Mouse (Mus musculus) intestine, embryonic 16.5 days (tissue): ENCODE measurements around the gene Tmem53. TPM values are rescaled to one million over a fixed set of nuclear protein-coding genes. Genes with fewer than 3 reads are reported as not detected.
A peak's percentile ranks its signal among the peaks of the same experiment; 100 is the strongest.

Source experiments
- ATAC-seq: fragments of 200-750 bp; cut with Nextera tagmentation; 2 replicates; pipeline ENCODE4 v1.8.0; 2017; ENCODE audit warnings: moderate TSS enrichment, moderate library complexity
- H3K27ac ChIP-seq: fragments of 300-500 bp; sonication (generic); 2 replicates; pipeline ENCODE4 v1.5.1; 2014; ENCODE audit warnings: mild to moderate bottlenecking, low read length
- H3K27me3 ChIP-seq: fragments of 300-500 bp; sonication (generic); replicated peaks from 2 replicates; pipeline ENCODE4 v1.6.1; 2014; ENCODE audit warnings: low read length, control low read depth, mixed read lengths; ENCODE audit not compliant: control insufficient read depth, insufficient read depth
- H3K36me3 ChIP-seq: fragments of 300-500 bp; sonication (generic); 2 replicates; pipeline ENCODE4 v1.6.1; 2014; ENCODE audit warnings: low read length, control low read depth; ENCODE audit not compliant: control insufficient read depth, insufficient read depth
- H3K4me1 ChIP-seq: fragments of 300-500 bp; sonication (generic); 2 replicates; pipeline ENCODE4 v1.6.1; 2014; ENCODE audit warnings: low read length, control low read depth, mixed read lengths; ENCODE audit not compliant: control insufficient read depth, insufficient read depth
- H3K4me2 ChIP-seq: fragments of 300-500 bp; sonication (generic); 2 replicates; pipeline ENCODE4 v1.6.1; 2014; ENCODE audit warnings: low read depth, low read length, control low read depth
- H3K4me3 ChIP-seq: fragments of 300-500 bp; sonication (generic); 2 replicates; pipeline ENCODE4 v1.5.1; 2014; ENCODE audit warnings: mild to moderate bottlenecking, low read length
- H3K9ac ChIP-seq: fragments of 300-500 bp; sonication (generic); 2 replicates; pipeline ENCODE4 v1.6.1; 2014; ENCODE audit warnings: low read depth, low read length
- H3K9me3 ChIP-seq: fragments of 300-500 bp; sonication (generic); 2 replicates; pipeline ENCODE4 v1.6.1; 2016; ENCODE audit warnings: low read length, control low read depth; ENCODE audit not compliant: control insufficient read depth
- WGBS: fragments of 180-500 bp; shearing (Covaris S2); extraction: QIAGEN DNeasy Blood & Tissue Kit; methylation state at CpG from one replicate; pipeline ENCODE4 v1.1.7; 2014; 5-methylcytosine and 5-hydroxymethylcytosine counted together
- polyA plus RNA-seq: library from polyadenylated mRNA; unstranded; fragments of >200 nt; fragmentation: Nextera tagmentation; extraction: Ambion mirVana; gene quantifications from 2 replicates; pipeline ENCODE4 v1.2.1, GENCODE M21; 2015

Tmem53 gene
- polyA plus RNA-seq, 1 experiment from 2014 or later: 11.8 TPM

DNA sequence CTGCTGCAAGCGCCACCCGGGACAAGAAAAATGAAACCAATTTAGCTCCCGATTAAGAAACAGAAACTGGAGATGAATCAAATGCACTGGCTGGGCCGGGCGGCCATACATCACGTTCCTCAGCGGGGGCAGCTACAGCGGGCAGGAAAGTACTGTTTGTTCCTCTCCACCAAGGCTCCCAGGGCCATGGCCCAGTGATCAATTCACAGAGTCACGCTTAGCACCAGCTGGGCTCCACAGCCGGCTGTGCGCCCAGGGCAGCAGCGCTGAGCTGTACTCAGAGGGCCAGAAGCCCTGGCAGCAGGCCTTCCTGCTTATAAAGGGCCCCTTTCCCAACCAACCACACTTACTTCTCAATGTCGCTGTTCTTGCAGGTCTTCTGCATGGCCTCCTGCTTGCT, 25.3 kb downstream of the Tmem53 start:
- Histone ChIP-seq H3K9me3 (peaks cover 9% of the 10 kb centered on the region; the same call in 1 of the 2 replicates), H3K4me2 (no peak overlapping the region), H3K4me3 (no peak overlapping the region), H3K27ac (no peak overlapping the region), H3K27me3 (no peaks in the 10 kb centered on the region), H3K36me3 (peaks cover 38% of the 10 kb centered on the region), H3K9ac (no peak overlapping the region), H3K4me1 (peaks cover 25% of the 10 kb centered on the region)
- 74% methylated on average over 13 of the region's 13 CpGs for WGBS
- no peak for ATAC-seq

- H3K4me1 ChIP-seq: peaks cover 18% of the 10 kb centered on the region
- H3K36me3 ChIP-seq: peaks cover 38% of the 10 kb centered on the region
- H3K9me3 ChIP-seq: peaks cover 9% of the 10 kb centered on the region; the same call in 1 of the 2 replicates
- no peaks in the 10 kb centered on the region for H3K27me3 ChIP-seq
- no peak overlapping the region for H3K4me3 ChIP-seq
- H3K27ac ChIP-seq: no peak overlapping the region
- WGBS: 92% methylated on average over 7 of the region's 7 CpGs
- no peak for ATAC-seq
- no peak overlapping the region for H3K4me2 ChIP-seq
- 0 out of 2 replicates have a peak overlapping the region, but pooled peaks have one; percentile 18 for H3K9ac ChIP-seq
Measured at GRCm38 (mm10) chr4:117277687-117278086, 25.9 kb downstream of the Tmem53 start.

GRCm38 (mm10) chr4:117278381-117279252, 26.9 kb downstream of the Tmem53 start:
- H3K36me3 ChIP-seq: peaks cover 38% of the 10 kb centered on the region

GRCm38 (mm10) chr4:117279253-117279642, 27.5 kb downstream of the Tmem53 start:
- Histone ChIP-seq H3K9me3 (peaks cover 5% of the 10 kb centered on the region; the same call in 1 of the 2 replicates), H3K27ac (no peak overlapping the region), H3K36me3 (peaks cover 34% of the 10 kb centered on the region), H3K4me1 (peaks cover 28% of the 10 kb centered on the region), H3K27me3 (no peaks in the 10 kb centered on the region), H3K4me2 (no peak overlapping the region), H3K9ac (no peak overlapping the region), H3K4me3 (no peak overlapping the region)
- WGBS: 74% methylated on average over 2 of the region's 2 CpGs
- ATAC-seq: no peak

More at GRCm38 (mm10) chr4:117278381-117279252, 26.9 kb downstream of the Tmem53 start:
- no peak overlapping the region for H3K4me3 ChIP-seq
- H3K27ac ChIP-seq: no peak overlapping the region
- no peak overlapping the region for H3K9ac ChIP-seq
- no peak overlapping the region for H3K4me2 ChIP-seq
- WGBS: 77% methylated on average over 10 of the region's 10 CpGs
- H3K9me3 ChIP-seq: peaks cover 9% of the 10 kb centered on the region; the same call in 1 of the 2 replicates
- ATAC-seq: no peak
- no peaks in the 10 kb centered on the region for H3K27me3 ChIP-seq
- peaks cover 22% of the 10 kb centered on the region for H3K4me1 ChIP-seq

GRCm38 (mm10) chr4:117280397-117280930, 28.7 kb downstream of the Tmem53 start:
- Histone ChIP-seq H3K4me3 (no peak overlapping the region), H3K9me3 (no peaks in the 10 kb centered on the region), H3K36me3 (peaks cover 28% of the 10 kb centered on the region), H3K27me3 (no peaks in the 10 kb centered on the region), H3K4me2 (no peak overlapping the region), H3K4me1 (peaks cover 37% of the 10 kb centered on the region), H3K9ac (no peak overlapping the region), H3K27ac (no peak overlapping the region)
- ATAC-seq: no peak
- WGBS: 81% methylated on average over 8 of the region's 8 CpGs

GRCm38 (mm10) chr4:117281090-117281845, 29.5 kb downstream of the Tmem53 start:
- WGBS: 61% methylated on average over 19 of the region's 19 CpGs
- peaks cover 24% of the 10 kb centered on the region for H3K36me3 ChIP-seq
- ATAC-seq: no peak

GRCm38 (mm10) chr4:117283271-117284191, 31.8 kb downstream of the Tmem53 start:
- Histone ChIP-seq H3K27ac (no peak overlapping the region), H3K9ac (no peak overlapping the region; the same call in 1 of the 2 replicates), H3K4me1 (peaks cover 43% of the 10 kb centered on the region), H3K4me2 (0 out of 2 replicates have a peak overlapping the region, but pooled peaks have one; percentile 21), H3K4me3 (no peak overlapping the region), H3K27me3 (no peaks in the 10 kb centered on the region), H3K36me3 (peaks cover 12% of the 10 kb centered on the region), H3K9me3 (no peaks in the 10 kb centered on the region)
- WGBS: 27% methylated on average over 22 of the region's 22 CpGs
- peak; percentile 60 for ATAC-seq

More at GRCm38 (mm10) chr4:117281090-117281845, 29.5 kb downstream of the Tmem53 start:
- Histone ChIP-seq H3K9ac (no peak overlapping the region), H3K4me1 (peaks cover 38% of the 10 kb centered on the region), H3K9me3 (no peaks in the 10 kb centered on the region), H3K4me2 (no peak overlapping the region), H3K27ac (no peak overlapping the region), H3K4me3 (no peak overlapping the region), H3K27me3 (no peaks in the 10 kb centered on the region)

DNA sequence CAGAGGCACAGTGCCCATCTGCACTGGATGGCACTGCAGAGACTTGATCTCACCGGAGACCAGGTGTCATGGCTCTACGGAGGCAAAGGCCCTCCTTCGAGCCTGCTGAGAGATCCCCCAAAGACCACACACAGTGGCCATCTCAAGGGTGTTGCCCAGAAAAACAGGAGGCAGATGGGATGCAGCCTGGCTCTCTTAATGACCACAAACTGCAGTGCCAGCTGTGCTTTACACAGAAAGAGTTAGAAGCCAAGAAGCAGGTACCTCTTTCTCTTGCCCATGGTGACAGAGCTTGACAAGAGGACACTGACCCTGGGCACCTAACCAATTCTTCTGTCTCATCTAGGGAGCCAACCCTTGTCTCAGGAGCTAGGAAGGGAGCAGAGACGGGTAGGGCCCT, 32.6 kb downstream of the Tmem53 start:
- ATAC-seq: no peak
- Histone ChIP-seq H3K27ac (no peak overlapping the region), H3K27me3 (no peaks in the 10 kb centered on the region), H3K36me3 (peaks cover 12% of the 10 kb centered on the region), H3K9ac (no peak overlapping the region), H3K9me3 (no peaks in the 10 kb centered on the region), H3K4me1 (peaks cover 44% of the 10 kb centered on the region), H3K4me2 (no peak overlapping the region), H3K4me3 (no peak overlapping the region)
- 47% methylated on average over 4 of the region's 4 CpGs for WGBS
